Mouse (Mus musculus) heart, adult 2 months (tissue): ENCODE results near the gene Klk1b1. TPM values are rescaled to one million over a fixed set of nuclear protein-coding genes. Genes with fewer than 3 reads are reported as not detected.
A peak's percentile ranks its signal among the peaks of the same experiment; 100 is the strongest.

ENCODE experiments used
- DNase-seq, 2 experiments: peaks; one replicate each; pipeline ENCODE4 v3.0.0; 2021
- H3K27ac ChIP-seq: fragments of 200-600 bp; 2 replicates; pipeline ENCODE4 v1.8.1; 2022
- H3K27me3 ChIP-seq: fragments of 200-500 bp; 2 replicates; pipeline ENCODE4 v1.6.1; 2012; ENCODE audit warnings: mild to moderate bottlenecking, low read length, inconsistent platforms, mixed read lengths; ENCODE audit not compliant: control insufficient read depth, insufficient read depth
- H3K36me3 ChIP-seq: fragments of 200-500 bp; 2 replicates; pipeline ENCODE4 v1.6.1; 2012; ENCODE audit warnings: low read length, inconsistent platforms; ENCODE audit not compliant: control insufficient read depth, insufficient read depth
- H3K4me1 ChIP-seq: fragments of 200-500 bp; 2 replicates; pipeline ENCODE4 v1.6.1; 2011; ENCODE audit warnings: low read length; ENCODE audit not compliant: control insufficient read depth, insufficient read depth
- H3K4me3 ChIP-seq: fragments of 200-600 bp; 2 replicates; pipeline ENCODE4 v1.8.1; 2022
- H3K79me2 ChIP-seq: fragments of 200-500 bp; replicated peaks from 2 replicates; pipeline ENCODE4 v1.6.1; 2012; ENCODE audit warnings: mild to moderate bottlenecking, inconsistent platforms, low read length, moderate library complexity, mixed read lengths; ENCODE audit not compliant: control insufficient read depth, insufficient read depth
- H3K9ac ChIP-seq: fragments of 200-500 bp; 2 replicates; pipeline ENCODE4 v1.6.1; 2012; ENCODE audit warnings: low read depth, mild to moderate bottlenecking, control low read depth, inconsistent platforms, low read length, mixed read lengths
- CTCF ChIP-seq: fragments of 200-600 bp; IDR thresholded peaks from 2 replicates; pipeline ENCODE4 v1.8.1; 2022; ENCODE audit warnings: antibody characterized with exemption, mild to moderate bottlenecking, moderate library complexity
- EP300 ChIP-seq: fragments of 200-500 bp; IDR thresholded peaks from 2 replicates; pipeline ENCODE4 v1.6.1; 2011; ENCODE audit warnings: low read depth, low read length, control low read depth; ENCODE audit not compliant: insufficient read depth
- POLR2A ChIP-seq: fragments of 200-500 bp; IDR thresholded peaks from 2 replicates; pipeline ENCODE4 v1.6.1; 2011; ENCODE audit warnings: mild to moderate bottlenecking, low read depth, low read length, control low read depth; ENCODE audit not compliant: insufficient read depth
- WGBS: fragments of 180-500 bp; shearing (Covaris S2); methylation state at CpG from one replicate; pipeline ENCODE4 v1.1.7; 2018; 5-methylcytosine and 5-hydroxymethylcytosine counted together
- intact Hi-C: fragments of 180-260 bp; cut with DNase I; formaldehyde crosslinking; loops from one replicate; pipeline ENCODE4 v1.15.1; 2025
- long read RNA-seq: library from polyadenylated mRNA; stranded (forward); transcript quantifications from one replicate; pipeline ENCODE4 v2.0.0, GENCODE M21; 2021
- polyA plus RNA-seq: library from polyadenylated mRNA; depleted of rRNA; stranded (reverse); fragments of >200 nt; gene quantifications from 2 replicates; pipeline ENCODE4 v1.2.3, GENCODE M21; 2012; rRNA removed
- total RNA-seq, 2 experiments: library from RNA; stranded (reverse); gene quantifications; 2 replicates each; pipeline ENCODE4 v1.2.3; 2021

Klk1b1 gene
- total RNA-seq (not detected), polyA plus RNA-seq (not detected in 2 replicates)
- long read RNA-seq, result 0 reads

- Histone ChIP-seq H3K27ac (no peak within 1 kb of the TSS), H3K4me1 (no peaks in the 10 kb centered on the region), H3K9ac (no peak within 1 kb of the TSS), H3K79me2 (no peaks in the 10 kb centered on the region), H3K27me3 (no peaks in the 10 kb centered on the region), H3K36me3 (no peaks in the 10 kb centered on the region), H3K4me3 (no peak within 1 kb of the TSS)
- TF ChIP-seq POLR2A (no peak), CTCF (no peak)
- DNase-seq, result no peak
- WGBS, result 43% methylated on average over 3 of the region's 3 CpGs
- intact Hi-C loops, result no loop called here
Measured at GRCm38 (mm10) chr7:43966451-43966850, at the start of gene Klk1b1. Klk1b1 (plus strand) TSS chr7:43966751.

GRCm38 (mm10) chr7:43918426-43918825 is 48.1 kb upstream of the Klk1b1 start:
- H3K9ac ChIP-seq, result no peak overlapping the region
- no peaks in the 10 kb centered on the region for H3K36me3 ChIP-seq
- no peaks in the 10 kb centered on the region for H3K4me1 ChIP-seq
- H3K4me3 ChIP-seq, result no peak overlapping the region
- 79% methylated on average over 13 of the region's 13 CpGs for WGBS
- intact Hi-C loops, result no loop called here
- no peak for DNase-seq
- H3K27me3 ChIP-seq, result no peaks in the 10 kb centered on the region
- TF ChIP-seq POLR2A (no peak), EP300 (no peak), CTCF (no peak)
- no peaks in the 10 kb centered on the region for H3K79me2 ChIP-seq
- no peak overlapping the region for H3K27ac ChIP-seq

- Histone ChIP-seq H3K4me3 (no peak overlapping the region), H3K79me2 (no peaks in the 10 kb centered on the region), H3K36me3 (no peaks in the 10 kb centered on the region), H3K9ac (no peak overlapping the region), H3K4me1 (no peaks in the 10 kb centered on the region), H3K27me3 (no peaks in the 10 kb centered on the region), H3K27ac (no peak overlapping the region)
- 65% methylated on average over 8 of the region's 8 CpGs for WGBS
- no peak for TF ChIP-seq POLR2A
- no peak for TF ChIP-seq EP300
- no peak for TF ChIP-seq CTCF
- intact Hi-C loops, result no loop called here
- no peak for DNase-seq
Measured at GRCm38 (mm10) chr7:43918871-43919270, 47.7 kb upstream of the Klk1b1 start.

DNA sequence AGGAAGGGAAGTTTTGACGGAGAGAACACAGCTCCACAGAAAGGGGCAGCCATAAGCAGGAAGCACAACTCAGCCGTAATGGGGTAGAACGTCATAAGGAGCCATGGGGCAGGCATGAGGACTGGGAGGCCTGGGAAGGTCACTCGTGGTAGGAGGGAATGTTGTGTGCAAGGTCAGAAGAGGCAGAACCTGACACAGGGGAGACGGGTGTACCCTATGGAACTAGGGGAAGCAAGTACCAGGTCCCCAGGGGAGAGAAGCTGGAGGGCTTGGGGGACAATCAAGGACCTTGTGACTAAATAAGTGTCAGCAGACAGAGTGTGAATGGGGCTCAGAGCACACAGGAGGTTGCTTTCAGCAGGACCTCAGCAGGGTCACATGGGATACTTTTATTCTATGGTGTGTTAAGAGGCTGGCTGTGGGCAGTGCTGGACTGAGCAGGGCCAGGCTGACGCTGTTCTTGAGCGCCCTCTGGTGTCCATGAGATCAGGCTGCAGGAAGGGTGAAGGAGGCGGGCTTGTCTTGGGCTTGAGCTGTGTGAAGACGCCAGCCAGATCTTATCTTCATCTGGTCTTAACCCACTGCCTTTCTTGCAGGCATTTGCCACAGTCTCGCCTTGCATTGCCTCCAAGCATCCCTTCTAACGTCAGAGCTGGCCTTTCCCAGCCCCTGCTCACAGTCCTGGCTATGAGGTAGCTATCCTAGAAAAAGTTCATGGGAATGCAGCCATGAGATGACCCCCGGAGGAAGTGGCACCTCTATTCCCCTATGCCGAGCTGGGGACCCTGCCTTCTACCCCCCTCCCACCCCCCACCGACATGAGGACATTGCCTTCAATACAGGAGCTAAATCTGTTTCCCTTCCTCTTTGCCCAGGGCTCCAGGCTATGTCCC is 46.7 kb upstream of the Klk1b1 start:
- H3K36me3 ChIP-seq, result no peaks in the 10 kb centered on the region
- WGBS, result 21% methylated on average over 14 of the region's 14 CpGs
- H3K4me3 ChIP-seq, result no peak overlapping the region
- no peaks in the 10 kb centered on the region for H3K27me3 ChIP-seq
- no peaks in the 10 kb centered on the region for H3K79me2 ChIP-seq
- no peak overlapping the region for H3K27ac ChIP-seq
- H3K9ac ChIP-seq, result no peak overlapping the region
- intact Hi-C loops, result loop anchor here (2.0 kb wide), 1 partner anchor 47 kb away; no protein-coding TSS in a partner anchor
- H3K4me1 ChIP-seq, result no peaks in the 10 kb centered on the region
- peak; percentile 51 to 62 for DNase-seq
- no peak for TF ChIP-seq POLR2A
- TF ChIP-seq CTCF, result peak; percentile 87

GRCm38 (mm10) chr7:43920582-43920981 is 46.0 kb upstream of the Klk1b1 start:
- TF ChIP-seq EP300 (no peak), CTCF (no peak), POLR2A (no peak)
- intact Hi-C loops, result loop anchor here (2.0 kb wide), 1 partner anchor 48 kb away; no protein-coding TSS in a partner anchor
- DNase-seq, result no peak
- WGBS, result 84% methylated on average over 3 of the region's 3 CpGs
- no peaks in the 10 kb centered on the region for H3K27me3 ChIP-seq
- no peaks in the 10 kb centered on the region for H3K36me3 ChIP-seq
- no peak overlapping the region for H3K9ac ChIP-seq
- H3K27ac ChIP-seq, result no peak overlapping the region
- no peaks in the 10 kb centered on the region for H3K4me1 ChIP-seq
- no peaks in the 10 kb centered on the region for H3K79me2 ChIP-seq
- no peak overlapping the region for H3K4me3 ChIP-seq

DNA sequence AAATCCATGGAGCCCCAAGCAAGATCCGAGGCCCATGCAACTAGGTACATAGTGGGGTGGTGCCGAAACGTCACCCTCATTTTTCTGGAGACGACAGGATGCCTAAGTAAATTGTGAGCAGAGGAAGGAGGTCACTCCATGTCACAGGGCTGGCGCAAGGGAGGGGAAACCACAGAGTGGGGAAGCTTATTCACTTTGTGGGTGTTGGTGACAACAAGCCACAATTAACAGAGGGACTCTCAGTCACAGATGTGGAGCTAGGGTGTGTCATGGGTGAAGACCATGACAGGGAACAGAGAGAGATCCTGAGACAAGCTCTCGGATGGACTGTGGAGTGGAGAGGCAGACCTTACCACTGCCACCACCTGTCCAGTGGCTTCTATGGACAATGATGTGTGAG is 45.5 kb upstream of the Klk1b1 start:
- Histone ChIP-seq H3K4me1 (no peaks in the 10 kb centered on the region), H3K27ac (no peak overlapping the region), H3K27me3 (no peaks in the 10 kb centered on the region), H3K79me2 (no peaks in the 10 kb centered on the region), H3K4me3 (no peak overlapping the region), H3K36me3 (no peaks in the 10 kb centered on the region), H3K9ac (no peak overlapping the region)
- intact Hi-C loops, result loop anchor here (2.0 kb wide), 1 partner anchor 48 kb away; no protein-coding TSS in a partner anchor
- TF ChIP-seq POLR2A, result no peak
- no peak for TF ChIP-seq CTCF
- TF ChIP-seq EP300, result no peak
- WGBS, result 74% methylated on average over 6 of the region's 6 CpGs
- no peak for DNase-seq
